Mouse (Mus musculus): ENCODE results near the gene Ppp1r14a.

DNA sequence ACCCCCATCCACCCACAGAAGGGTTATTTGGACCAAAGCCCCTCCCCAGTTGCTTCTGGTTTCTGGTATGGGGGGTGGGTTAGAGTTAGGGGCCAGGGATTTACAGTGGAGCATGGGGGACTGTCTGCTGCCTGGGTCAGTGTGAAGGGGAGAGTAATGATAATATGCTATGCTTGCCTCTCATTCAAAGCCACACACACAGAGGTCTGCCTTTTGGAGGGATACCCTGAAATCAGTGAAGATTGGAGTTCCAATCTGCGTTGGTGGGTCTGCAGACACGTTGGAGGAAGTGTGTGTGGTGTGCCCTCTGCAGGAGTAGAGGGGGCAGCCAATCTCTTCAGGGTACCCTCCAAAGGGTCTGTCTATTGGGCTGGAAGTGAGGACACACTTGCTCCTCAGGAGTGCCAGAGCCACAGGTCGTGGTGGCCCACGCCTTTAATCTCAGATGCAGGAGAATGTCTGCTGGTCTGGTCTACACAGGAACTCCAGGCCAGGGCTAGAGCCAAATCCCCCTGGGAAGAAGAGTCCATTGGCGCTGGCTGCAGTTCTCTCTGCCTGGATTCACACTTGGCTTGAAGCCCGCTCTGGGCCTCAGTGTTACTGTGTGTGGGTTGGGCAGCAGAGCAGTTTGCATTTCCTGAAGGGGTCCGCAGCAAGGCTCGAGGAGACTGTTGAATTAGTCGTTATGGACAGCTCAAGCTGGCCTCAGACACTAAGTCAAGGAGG is 16.3 kb downstream of the Ppp1r14a start:
- TF ChIP-seq POLR2A (IDR thresholded peaks at IDR 0.05; ENCODE audit: borderline replicate concordance, extremely low read depth, insufficient read depth, insufficient read length, poor library complexity, severe bottlenecking) (no peak), CTCF (IDR thresholded peaks at IDR 0.05; ENCODE audit: borderline replicate concordance, extremely low read depth, insufficient read depth, insufficient read length) (no peak)
